Mouse (Mus musculus): ENCODE data around the gene Mapk10.

GRCm38 (mm10) chr5:103208021-103208511 lies 3.1 kb downstream of the Mapk10 start:
- TF ChIP-seq POLR2A (IDR thresholded peaks at IDR 0.05; ENCODE audit: control insufficient read depth, extremely low read depth, insufficient read depth, low read length, poor library complexity) (no peak), CTCF (IDR thresholded peaks at IDR 0.05; ENCODE audit: borderline replicate concordance, control insufficient read depth, extremely low read depth, insufficient read depth, low read length, poor library complexity) (no peak)

All from thymus, adult 2 months (tissue).